Mouse (Mus musculus): ENCODE measurements around the gene Gm19402.
"Not testable (repeated sequence)": the region's sequence is repeated elsewhere in the genome, so short reads cannot be mapped to it uniquely, and the experiment has no call there.

The Gm19402 gene

GRCm38 (mm10) chr10:77690356-77690807 lies at the start of gene Gm19402:
Gene Gm19402 (minus strand): TSS chr10:77690757.
- not testable (repeated sequence) for TF ChIP-seq GATA4 (IDR thresholded peaks at IDR 0.05; ENCODE audit: insufficient replicate concordance, low read length)

DNA sequence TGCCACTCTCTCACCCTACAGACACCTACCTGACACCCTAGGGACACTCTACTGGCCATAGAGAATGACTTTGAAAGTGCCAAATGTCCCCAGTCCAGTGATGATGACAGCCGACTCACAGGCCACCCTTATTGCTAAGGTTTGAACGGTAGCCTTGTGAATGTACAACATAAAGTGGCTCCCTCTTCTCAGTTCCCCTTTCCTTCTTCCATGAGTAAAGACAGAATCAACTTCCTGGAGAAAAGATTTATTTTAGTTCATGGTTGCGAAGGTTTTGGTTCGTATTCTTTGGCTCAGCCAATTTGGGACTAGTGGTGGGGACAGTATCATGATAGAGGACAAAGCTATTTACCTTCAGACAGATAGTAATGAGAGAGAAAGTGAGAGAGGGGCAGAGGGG lies 48.4 kb upstream of the Gm19402 start:
- TF ChIP-seq GATA4 (IDR thresholded peaks at IDR 0.05; ENCODE audit: insufficient replicate concordance, low read length): no peak

DNA sequence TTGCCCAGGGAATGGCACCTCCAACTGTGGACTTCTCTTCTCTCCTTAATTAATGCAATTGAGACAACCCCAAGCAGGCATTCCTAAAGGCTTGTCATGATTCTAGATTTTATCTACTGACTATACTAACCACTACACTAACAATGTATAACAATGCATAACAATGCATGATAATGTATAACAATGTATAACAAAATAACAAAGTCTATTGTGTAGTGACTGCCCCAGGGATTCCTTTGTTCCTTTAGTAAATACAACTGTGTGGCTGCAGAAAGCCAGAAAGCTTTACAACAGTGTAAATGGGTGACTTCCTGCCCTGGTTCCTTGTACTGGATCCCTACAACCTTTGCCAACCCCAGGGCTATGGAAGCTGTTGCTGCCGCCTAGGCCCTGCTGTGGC lies 45.4 kb upstream of the Gm19402 start:
- TF ChIP-seq GATA4 (IDR thresholded peaks at IDR 0.05; ENCODE audit: insufficient replicate concordance, low read length): no peak

DNA sequence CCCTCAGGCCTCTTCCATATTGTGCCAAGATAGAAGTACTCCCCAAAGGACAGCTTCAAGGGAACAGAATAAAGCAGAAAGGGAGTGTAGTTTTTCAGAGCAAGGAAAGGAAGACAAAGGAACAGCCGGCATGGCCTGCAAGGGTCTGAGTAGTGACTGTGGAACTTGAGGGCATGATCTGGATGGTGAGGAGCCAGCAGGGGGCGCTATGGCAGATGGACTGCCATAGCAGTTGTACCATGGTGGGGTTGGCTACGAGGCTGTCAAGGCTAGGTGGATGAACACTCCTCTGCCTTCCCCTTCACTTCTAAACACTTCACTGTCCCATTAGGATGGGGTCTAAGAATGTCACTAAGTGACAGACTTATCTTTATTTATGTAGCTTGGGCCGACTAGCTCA lies 38.7 kb upstream of the Gm19402 start:
- TF ChIP-seq GATA4 (IDR thresholded peaks at IDR 0.05; ENCODE audit: insufficient replicate concordance, low read length): no peak

GRCm38 (mm10) chr10:77728280-77728679 lies 37.7 kb upstream of the Gm19402 start:
- TF ChIP-seq GATA4 (IDR thresholded peaks at IDR 0.05; ENCODE audit: insufficient replicate concordance, low read length): no peak

GRCm38 (mm10) chr10:77726186-77726585 lies 35.6 kb upstream of the Gm19402 start, which contains the start of gene Gm10100:
Gene Gm10100 (plus strand): TSS chr10:77726486.
- no peak for TF ChIP-seq GATA4 (IDR thresholded peaks at IDR 0.05; ENCODE audit: insufficient replicate concordance, low read length)

DNA sequence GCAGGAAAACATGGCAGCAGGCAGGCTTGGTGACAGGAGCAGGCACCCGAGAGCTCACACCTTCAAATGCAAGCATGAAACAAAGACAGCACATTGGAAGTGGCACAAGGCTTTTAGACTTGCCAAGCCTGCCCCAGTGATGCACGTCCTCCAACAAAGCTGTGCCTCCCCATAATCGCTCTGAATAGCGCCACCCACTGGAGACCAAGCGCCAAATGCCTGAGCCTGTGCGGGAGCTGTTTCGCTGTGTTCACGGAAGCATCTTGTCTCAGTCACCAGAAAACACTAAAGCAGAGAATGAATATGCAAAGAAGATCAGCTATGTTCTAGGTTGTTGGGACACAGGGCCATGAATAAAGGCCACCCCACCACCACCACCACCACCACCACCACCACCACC lies 34.3 kb upstream of the Gm19402 start:
- no peak for TF ChIP-seq GATA4 (IDR thresholded peaks at IDR 0.05; ENCODE audit: insufficient replicate concordance, low read length)

GRCm38 (mm10) chr10:77720299-77720698 lies 29.7 kb upstream of the Gm19402 start, which contains the start of gene Krtap12-1:
Gene Krtap12-1 (plus strand): TSS chr10:77720599.
- TF ChIP-seq GATA4 (IDR thresholded peaks at IDR 0.05; ENCODE audit: insufficient replicate concordance, low read length): not testable (repeated sequence)

DNA sequence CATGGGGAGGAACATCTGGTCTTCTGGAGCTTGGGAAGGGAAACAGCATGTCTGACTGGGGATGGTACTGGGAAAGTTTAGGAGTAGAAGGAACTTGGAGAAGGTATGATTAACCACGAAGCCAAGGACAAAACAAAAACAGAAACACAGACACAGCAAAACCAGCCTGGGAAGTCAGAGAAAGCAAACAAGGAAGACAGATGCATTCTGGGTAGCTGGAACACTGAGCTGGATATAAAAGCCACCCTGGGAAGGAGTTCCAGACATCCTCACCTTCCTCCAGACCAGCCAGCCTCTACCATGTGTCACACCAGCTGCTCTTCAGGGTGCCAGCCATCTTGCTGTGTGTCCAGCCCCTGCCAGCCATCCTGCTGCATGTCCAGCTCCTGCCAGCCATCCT lies 24.9 kb upstream of the Gm19402 start, which contains the start of gene Gm10142:
Gene Gm10142 (plus strand): TSS at position 301 of the 400 bp plus-strand sequence.
- TF ChIP-seq GATA4 (IDR thresholded peaks at IDR 0.05; ENCODE audit: insufficient replicate concordance, low read length): no peak

DNA sequence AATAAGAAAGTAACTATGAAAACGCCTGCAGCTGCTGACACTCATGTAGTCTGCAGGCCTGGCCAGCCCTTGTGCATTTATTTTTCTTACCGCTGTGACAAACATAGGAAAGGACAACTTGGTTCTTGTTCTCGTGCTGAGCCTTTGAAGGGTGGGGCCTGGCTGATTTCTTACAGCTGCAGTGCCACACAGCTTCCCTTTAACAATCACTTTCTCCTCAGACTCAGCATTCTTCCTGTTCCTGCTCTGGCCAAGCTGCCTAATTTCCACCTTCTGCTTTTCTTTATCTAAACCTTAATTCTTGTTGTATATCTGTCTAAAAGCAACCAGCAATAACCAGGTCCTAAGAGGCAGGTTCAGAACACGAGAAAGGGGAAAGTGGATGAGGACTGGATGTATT lies 23.2 kb upstream of the Gm19402 start:
- TF ChIP-seq GATA4 (IDR thresholded peaks at IDR 0.05; ENCODE audit: insufficient replicate concordance, low read length): no peak

DNA sequence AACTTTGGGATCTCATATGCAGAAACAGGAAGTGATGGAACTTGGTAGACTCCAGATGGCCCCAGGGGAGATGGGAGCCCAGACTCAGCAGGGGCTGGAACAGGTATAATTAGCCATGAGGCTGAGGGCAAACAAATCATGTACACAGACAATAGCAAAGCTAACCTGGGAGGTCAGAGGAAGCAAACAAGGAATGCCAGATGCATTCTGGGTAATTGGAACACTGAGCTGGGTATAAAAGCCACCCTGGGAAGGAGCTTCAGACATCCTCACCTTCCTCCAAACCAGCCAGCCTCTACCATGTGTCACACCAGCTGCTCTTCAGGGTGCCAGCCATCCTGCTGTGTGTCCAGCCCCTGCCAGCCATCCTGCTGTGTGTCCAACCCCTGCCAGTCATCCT lies 20.6 kb upstream of the Gm19402 start, which contains the start of gene Gm10024:
Gene Gm10024 (plus strand): TSS at position 301 of the 400 bp plus-strand sequence.
- TF ChIP-seq GATA4 (IDR thresholded peaks at IDR 0.05; ENCODE audit: insufficient replicate concordance, low read length): not testable (repeated sequence)

DNA sequence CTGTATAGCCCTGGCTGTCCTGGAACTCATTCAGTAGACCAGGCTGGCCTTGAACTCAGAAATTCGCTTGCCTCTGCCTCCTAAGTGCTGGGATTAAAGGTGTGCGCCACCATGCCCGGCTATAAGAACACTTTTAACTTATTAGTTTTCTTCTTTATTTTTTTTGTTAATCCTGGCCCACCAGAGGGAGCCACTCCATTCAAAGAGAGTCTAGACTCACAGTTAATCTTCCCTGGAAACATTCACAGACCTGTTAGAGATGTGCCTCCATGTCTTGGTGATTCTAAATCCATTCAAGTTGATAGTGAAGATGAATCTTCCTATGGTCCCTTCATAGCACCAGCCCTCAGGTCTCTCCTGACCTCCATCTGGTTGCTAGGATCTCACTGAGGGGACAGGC lies 19.3 kb upstream of the Gm19402 start:
- no peak for TF ChIP-seq GATA4 (IDR thresholded peaks at IDR 0.05; ENCODE audit: insufficient replicate concordance, low read length)

DNA sequence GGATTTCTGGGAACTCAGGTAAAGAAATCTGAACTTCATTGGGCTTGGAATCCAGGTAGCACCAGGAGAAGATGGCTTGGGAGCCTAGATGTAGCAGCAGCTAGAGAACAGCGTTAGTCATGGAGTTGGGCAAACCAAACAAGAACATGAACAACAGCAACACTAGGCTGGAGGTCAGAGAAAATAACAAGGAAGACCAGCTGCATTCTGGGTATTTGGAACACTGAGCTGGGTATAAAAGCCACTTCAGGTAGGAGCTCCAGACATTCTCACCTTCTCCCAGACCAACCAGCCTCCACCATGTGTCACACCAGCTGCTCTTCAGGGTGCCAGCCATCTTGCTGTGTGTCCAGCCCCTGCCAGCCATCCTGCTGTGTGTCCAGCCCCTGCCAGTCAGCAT lies 15.8 kb upstream of the Gm19402 start, which contains the start of gene Gm10272:
Gene Gm10272 (plus strand): TSS at position 301 of the 400 bp plus-strand sequence.
- no peak for TF ChIP-seq GATA4 (IDR thresholded peaks at IDR 0.05; ENCODE audit: insufficient replicate concordance, low read length)

DNA sequence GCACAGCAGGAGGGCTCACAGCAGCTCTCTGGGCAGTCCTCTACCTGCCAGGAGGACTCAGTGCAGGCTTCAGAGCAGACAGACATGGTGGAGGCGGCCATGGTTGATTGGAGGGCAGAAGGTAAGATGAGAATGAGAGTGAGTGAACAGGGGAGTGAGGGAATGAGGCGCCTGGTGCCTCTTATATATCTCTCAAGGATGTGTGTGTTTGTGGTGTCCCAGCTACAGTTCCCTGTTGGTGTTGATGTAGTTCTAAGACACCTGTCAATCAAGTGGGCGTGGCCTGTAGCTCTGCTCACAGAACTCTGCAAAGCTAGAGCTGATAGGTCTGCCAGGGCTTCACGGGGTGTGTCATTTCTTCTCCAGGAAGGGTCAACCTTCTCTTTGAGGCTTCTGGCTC lies 6.6 kb upstream of the Gm19402 start, which contains the start of gene Gm9508:
Gene Gm9508 (minus strand): TSS at position 101 of the 400 bp plus-strand sequence.
- no peak for TF ChIP-seq GATA4 (IDR thresholded peaks at IDR 0.05; ENCODE audit: insufficient replicate concordance, low read length)

DNA sequence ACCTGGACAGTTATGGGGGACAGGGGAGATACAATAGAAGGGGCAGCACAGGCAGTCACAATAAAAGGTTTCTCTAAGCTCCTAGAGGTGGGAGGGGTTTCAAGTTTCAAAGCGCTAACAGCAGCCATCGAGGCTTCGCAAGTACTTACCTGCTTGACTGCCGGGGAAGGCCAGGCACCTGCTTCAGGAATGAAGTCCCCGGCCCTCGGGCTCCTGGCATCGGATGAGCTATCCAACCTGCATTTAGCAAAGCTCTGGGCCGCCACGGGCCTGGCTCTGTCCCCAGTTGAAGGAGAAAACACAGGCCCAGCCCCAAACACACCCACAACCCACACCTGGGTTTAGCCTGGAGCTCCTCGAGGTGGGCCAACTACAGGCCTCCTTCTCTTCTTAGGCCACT lies 3.5 kb downstream of the Gm19402 start:
- TF ChIP-seq GATA4 (IDR thresholded peaks at IDR 0.05; ENCODE audit: insufficient replicate concordance, low read length): no peak

- no peak for TF ChIP-seq GATA4 (IDR thresholded peaks at IDR 0.05; ENCODE audit: insufficient replicate concordance, low read length)
Measured at GRCm38 (mm10) chr10:77685895-77686664, 4.5 kb downstream of the Gm19402 start, which contains the start of gene Tspear. Gene Tspear (plus strand): TSS chr10:77686569.

Data from liver, adult (tissue).